Mouse (Mus musculus) heart, adult 9 months (tissue): Measurements from ENCODE around the gene Hspe1.

ENCODE experiments used
- DNase-seq, 2 experiments: peaks; one replicate each; pipeline ENCODE4 v3.0.0; 2022; ENCODE audit warnings: low spot score in 2 of 2

The Hspe1 gene

DNA sequence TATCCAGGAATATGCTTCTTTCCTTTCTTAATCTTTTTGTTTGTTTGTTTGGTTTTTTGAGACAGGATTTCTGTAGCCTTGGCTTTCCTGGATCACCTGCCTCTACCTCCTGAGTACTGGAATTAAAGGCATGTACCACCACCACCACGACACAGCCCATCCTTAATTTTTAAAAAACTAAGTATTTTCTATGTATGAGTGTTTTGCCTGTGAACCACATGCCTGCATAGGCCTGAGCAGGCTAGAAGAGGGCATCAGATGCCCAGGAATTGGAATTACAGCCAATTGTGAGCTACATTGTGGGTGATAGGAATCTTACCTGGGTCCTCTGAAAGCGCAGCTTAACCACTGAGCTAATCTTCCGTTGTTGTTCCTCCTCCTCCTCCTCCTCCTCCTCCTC, 46.4 kb downstream of the Hspe1 start:
- no peak for DNase-seq

DNA sequence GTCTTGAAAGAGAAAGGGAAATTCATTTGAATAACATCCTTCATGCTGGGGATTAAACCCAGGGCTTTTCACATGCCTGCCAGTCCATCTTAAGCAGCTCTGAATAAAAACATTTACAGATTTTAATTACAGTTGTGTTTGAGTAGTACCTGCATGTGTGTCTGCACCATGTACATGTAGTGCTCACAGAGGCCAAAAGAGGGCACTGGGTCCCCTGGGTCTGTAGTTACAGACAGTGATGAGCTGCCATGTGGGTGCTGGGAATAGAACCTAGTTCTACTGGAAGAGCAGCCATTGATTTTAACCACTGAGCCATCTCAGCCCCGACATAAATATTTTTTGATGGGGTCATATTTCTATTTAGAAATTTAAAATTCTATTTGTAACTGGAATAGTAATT, 47.9 kb downstream of the Hspe1 start:
- DNase-seq = no peak
